Mouse (Mus musculus) midbrain, postnatal 0 days (tissue): ENCODE results near the gene Max. TPM values are rescaled to one million over a fixed set of nuclear protein-coding genes. Genes with fewer than 3 reads are reported as not detected.

Experiments
- ATAC-seq: fragments of 200-750 bp; cut with Nextera tagmentation; 2 replicates; pipeline ENCODE4 v1.8.0; 2017; ENCODE audit warnings: moderate number of reproducible peaks, mild to moderate bottlenecking, moderate TSS enrichment, moderate library complexity; ENCODE audit not compliant: low FRiP score
- DNase-seq: peaks from one replicate; pipeline ENCODE4 v3.0.0-alpha.2; 2015; ENCODE audit warnings: low spot score
- H3K27ac ChIP-seq: fragments of 300-500 bp; sonication (generic); 2 replicates; pipeline ENCODE4 v1.5.1; 2014; ENCODE audit warnings: low read depth, mild to moderate bottlenecking, low read length, mixed read lengths
- H3K27me3 ChIP-seq: fragments of 300-500 bp; sonication (generic); 2 replicates; pipeline ENCODE4 v1.6.1; 2014; ENCODE audit warnings: low read length, control low read depth, mixed read lengths; ENCODE audit not compliant: insufficient read depth
- H3K36me3 ChIP-seq: fragments of 300-500 bp; sonication (generic); 2 replicates; pipeline ENCODE4 v1.6.1; 2014; ENCODE audit warnings: low read length, control low read depth, mixed read lengths; ENCODE audit not compliant: insufficient read depth
- H3K4me1 ChIP-seq: fragments of 300-500 bp; sonication (generic); 2 replicates; pipeline ENCODE4 v1.6.1; 2014; ENCODE audit warnings: mild to moderate bottlenecking, control low read depth, antibody characterized with exemption, low read length, mixed read lengths; ENCODE audit not compliant: insufficient read depth
- H3K4me2 ChIP-seq: fragments of 300-500 bp; sonication (generic); 2 replicates; pipeline ENCODE4 v1.6.1; 2014; ENCODE audit warnings: low read depth, mild to moderate bottlenecking, low read length, mixed read lengths; ENCODE audit not compliant: poor library complexity, severe bottlenecking
- H3K4me3 ChIP-seq: fragments of 300-500 bp; sonication (generic); 2 replicates; pipeline ENCODE4 v1.5.1; 2014; ENCODE audit warnings: low read depth, mild to moderate bottlenecking, low read length, moderate library complexity
- H3K9ac ChIP-seq: fragments of 300-500 bp; sonication (generic); replicated peaks from 2 replicates; pipeline ENCODE4 v1.6.1; 2014; ENCODE audit warnings: mild to moderate bottlenecking, low read length, moderate library complexity, mixed read lengths; ENCODE audit not compliant: poor library complexity, severe bottlenecking
- H3K9me3 ChIP-seq: fragments of 300-500 bp; sonication (generic); 2 replicates; pipeline ENCODE4 v1.6.1; 2016; ENCODE audit warnings: low read length, control low read depth
- CTCF ChIP-seq: IDR thresholded peaks from 2 replicates; pipeline ENCODE4 v1.5.1; 2016; ENCODE audit warnings: antibody characterized with exemption, mild to moderate bottlenecking
- WGBS: fragments of 180-500 bp; shearing (Covaris S2); extraction: QIAGEN DNeasy Blood & Tissue Kit; methylation state at CpG from one replicate; pipeline ENCODE4 v1.1.7; 2014; 5-methylcytosine and 5-hydroxymethylcytosine counted together
- polyA plus RNA-seq: library from polyadenylated mRNA; unstranded; fragments of >200 nt; fragmentation: Nextera tagmentation; extraction: Ambion mirVana; gene quantifications from 2 replicates; pipeline ENCODE4 v1.2.1, GENCODE M21; 2015
- total RNA-seq: library from RNA; depleted of rRNA; stranded (reverse); fragments of >200 nt; gene quantifications from 2 replicates; pipeline ENCODE4 v1.2.3, GENCODE M21; 2014; rRNA removed

Max gene
- total and polyA plus RNA-seq, 2 experiments from 2014 or later = 17.3 to 61.7 TPM

DNA sequence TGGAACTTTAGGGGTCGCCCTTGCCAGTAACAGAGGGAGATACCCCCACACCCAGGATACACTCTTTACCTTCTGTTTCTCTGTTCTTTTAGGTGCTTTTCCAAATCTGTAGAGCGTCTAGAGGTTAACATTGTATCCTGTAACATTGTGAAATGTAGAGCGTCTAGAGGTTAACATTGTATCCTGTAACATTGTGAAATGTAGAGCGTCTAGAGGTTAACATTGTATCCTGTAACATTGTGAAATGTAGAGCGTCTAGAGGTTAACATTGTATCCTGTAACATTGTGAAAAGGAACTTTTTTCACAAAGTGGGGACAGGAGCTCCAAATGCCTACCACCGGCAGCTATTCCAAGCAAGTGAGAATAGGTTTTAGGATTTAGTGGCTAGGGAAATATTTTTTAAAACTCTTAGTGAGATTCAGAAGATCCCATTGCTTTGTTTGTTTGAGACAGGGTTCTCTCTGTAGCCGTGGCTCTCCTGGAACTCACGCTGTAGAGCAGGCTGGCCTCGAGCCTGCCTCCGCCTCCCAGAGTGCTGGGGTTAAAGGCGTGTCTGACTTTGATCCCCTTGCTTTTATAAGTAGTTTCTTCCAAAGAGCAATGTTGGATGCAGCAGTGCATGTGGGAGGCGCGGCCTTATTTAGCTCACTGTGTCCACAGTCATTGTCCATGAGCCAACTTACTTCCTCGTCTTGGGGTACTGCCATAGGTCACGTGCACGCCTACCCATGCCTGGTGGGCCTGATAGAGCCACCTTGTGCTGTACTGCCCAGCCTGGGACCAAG, 68.9 kb downstream of the Max start:
- Histone ChIP-seq H3K4me3 (no peak overlapping the region), H3K27me3 (no peaks in the 10 kb centered on the region), H3K4me1 (no peaks in the 10 kb centered on the region), H3K27ac (no peak overlapping the region), H3K4me2 (no peak overlapping the region), H3K9me3 (no peaks in the 10 kb centered on the region), H3K36me3 (peaks cover 14% of the 10 kb centered on the region; the same call in 1 of the 2 replicates), H3K9ac (no peak overlapping the region)
- TF ChIP-seq CTCF = no peak
- DNase-seq = no peak
- ATAC-seq = no peak
- 89% methylated on average over 16 of the region's 16 CpGs for WGBS

GRCm38 (mm10) chr12:76891160-76891559, 70.8 kb downstream of the Max start:
- no peak for TF ChIP-seq CTCF
- Histone ChIP-seq H3K36me3 (peaks cover 19% of the 10 kb centered on the region; the same call in 1 of the 2 replicates), H3K9ac (no peak overlapping the region), H3K9me3 (no peaks in the 10 kb centered on the region), H3K27me3 (no peaks in the 10 kb centered on the region), H3K4me1 (no peaks in the 10 kb centered on the region), H3K4me3 (no peak overlapping the region), H3K27ac (no peak overlapping the region), H3K4me2 (no peak overlapping the region)
- 44% methylated on average over 3 of the region's 3 CpGs for WGBS
- ATAC-seq (no peak), DNase-seq (no peak)

DNA sequence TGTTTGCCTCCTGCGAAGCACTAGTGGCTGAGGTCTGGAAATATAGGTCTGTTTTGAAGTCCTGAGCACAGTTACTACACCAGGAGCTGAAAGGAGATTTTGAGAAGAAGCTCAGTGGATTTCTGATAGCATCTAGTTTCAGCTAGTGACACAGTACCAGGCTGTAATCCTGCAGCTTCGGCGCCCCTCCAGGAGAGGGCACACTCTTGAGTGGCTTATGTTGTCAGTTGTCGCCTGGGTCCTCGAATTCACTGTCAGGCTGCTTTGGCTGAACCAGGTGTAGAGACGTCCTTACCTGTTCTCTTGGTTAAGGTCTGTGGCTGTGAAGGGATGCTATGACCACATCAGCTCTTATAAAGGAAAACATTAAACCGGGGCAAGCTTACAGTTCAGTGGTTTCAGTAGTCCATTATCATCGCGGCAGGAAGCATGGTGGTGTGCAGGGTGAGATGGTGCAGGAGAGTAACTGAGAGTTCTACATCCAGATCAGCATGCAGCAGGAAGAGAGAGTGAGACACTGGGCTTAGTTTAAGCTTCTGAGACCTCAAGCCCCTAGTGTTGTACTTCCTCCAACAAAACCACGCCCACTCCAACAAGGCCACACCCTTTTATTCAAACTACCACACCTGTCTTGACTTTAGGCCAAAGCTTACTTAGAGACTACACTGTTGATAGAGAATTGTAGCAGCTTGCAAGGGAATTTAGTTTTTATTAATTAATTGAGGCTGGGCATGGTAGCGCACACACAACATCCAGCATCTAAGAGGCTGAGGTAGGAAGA, 72.4 kb downstream of the Max start:
- Histone ChIP-seq H3K9ac (no peak overlapping the region), H3K4me1 (no peaks in the 10 kb centered on the region), H3K4me3 (no peak overlapping the region), H3K27me3 (no peaks in the 10 kb centered on the region), H3K36me3 (peaks cover 19% of the 10 kb centered on the region; the same call in 1 of the 2 replicates), H3K4me2 (no peak overlapping the region), H3K27ac (no peak overlapping the region), H3K9me3 (no peaks in the 10 kb centered on the region)
- DNase-seq (no peak), ATAC-seq (no peak)
- no peak for TF ChIP-seq CTCF
- 92% methylated on average over 11 of the region's 11 CpGs for WGBS

GRCm38 (mm10) chr12:76887941-76888340, 74.1 kb downstream of the Max start:
- no peak overlapping the region for H3K4me3 ChIP-seq
- no peak for DNase-seq
- H3K27ac ChIP-seq = no peak overlapping the region
- H3K9me3 ChIP-seq = no peaks in the 10 kb centered on the region
- 93% methylated on average over 12 of the region's 12 CpGs for WGBS
- ATAC-seq = no peak
- H3K36me3 ChIP-seq = peaks cover 15% of the 10 kb centered on the region; the same call in 1 of the 2 replicates
- TF ChIP-seq CTCF = no peak
- no peaks in the 10 kb centered on the region for H3K4me1 ChIP-seq
- H3K27me3 ChIP-seq = no peaks in the 10 kb centered on the region
- H3K9ac ChIP-seq = no peak overlapping the region
- no peak overlapping the region for H3K4me2 ChIP-seq

Other genes with a start within 250 kb of the Max start
- 60.3 and 66.9 TPM in 2 replicates for gene Churc1, start 196.7 kb downstream of the Max start, total RNA-seq
- 120 and 124 TPM in 2 replicates for gene Churc1, start 196.7 kb downstream of the Max start, polyA plus RNA-seq
- 33.3 and 34.3 TPM in 2 replicates for gene Fntb, start 196.6 kb downstream of the Max start, total RNA-seq
- 36.6 and 37.8 TPM in 2 replicates for gene Fntb, start 196.6 kb downstream of the Max start, polyA plus RNA-seq
- gene Gpx2, start 166.6 kb downstream of the Max start, total RNA-seq = 0.33 TPM in 1 of 2 replicates, not detected in the other
- gene Gpx2, start 166.6 kb downstream of the Max start, polyA plus RNA-seq = 0.21 TPM in 1 of 2 replicates, not detected in the other
- gene Rab15, start 139.3 kb downstream of the Max start, total RNA-seq = 91.1 and 122 TPM in 2 replicates
- 57.2 and 58.9 TPM in 2 replicates for gene Rab15, start 139.3 kb downstream of the Max start, polyA plus RNA-seq